Mouse (Mus musculus): ENCODE data around the gene Eif2b3. TPM values are rescaled to one million over a fixed set of nuclear protein-coding genes. Genes with fewer than 3 reads are reported as not detected.

Gene Eif2b3
- polyA plus RNA-seq, 1 experiment from 2014 or later = 53.0 TPM

- H3K36me3 ChIP-seq (ENCODE audit: control insufficient read depth, insufficient read depth, low read length) = no peaks in the 10 kb centered on the region
- no peak overlapping the region for H3K9ac ChIP-seq (ENCODE audit: low read depth, low read length)
- H3K4me1 ChIP-seq (replicated peaks; ENCODE audit: control insufficient read depth, insufficient read depth, low read length) = peaks cover 15% of the 10 kb centered on the region
- H3K4me2 ChIP-seq (replicated peaks; ENCODE audit: low read depth, low read length) = no peak overlapping the region
- WGBS = 94% methylated on average over 4 of the region's 4 CpGs
- H3K9me3 ChIP-seq (ENCODE audit: control insufficient read depth, low read length) = no peaks in the 10 kb centered on the region
- DNase-seq (ENCODE audit: low spot score) = no peak
- H3K27me3 ChIP-seq (ENCODE audit: control insufficient read depth, insufficient read depth, low read length) = no peaks in the 10 kb centered on the region
- no peak overlapping the region for H3K4me3 ChIP-seq (ENCODE audit: low read depth, low read length)
- H3K27ac ChIP-seq (ENCODE audit: low read depth, low read length) = no peak overlapping the region
- ATAC-seq (ENCODE audit: low FRiP score) = no peak
Measured at GRCm38 (mm10) chr4:117122209-117122608, 103.0 kb downstream of the Eif2b3 start.

GRCm38 (mm10) chr4:117123546-117124217 is 104.5 kb downstream of the Eif2b3 start:
- Histone ChIP-seq H3K4me1 (replicated peaks; ENCODE audit: control insufficient read depth, insufficient read depth, low read length) (peaks cover 15% of the 10 kb centered on the region), H3K4me3 (ENCODE audit: low read depth, low read length) (no peak overlapping the region), H3K4me2 (replicated peaks; ENCODE audit: low read depth, low read length) (no peak overlapping the region), H3K9me3 (ENCODE audit: control insufficient read depth, low read length) (no peaks in the 10 kb centered on the region), H3K27me3 (ENCODE audit: control insufficient read depth, insufficient read depth, low read length) (no peaks in the 10 kb centered on the region), H3K27ac (ENCODE audit: low read depth, low read length) (no peak overlapping the region), H3K9ac (ENCODE audit: low read depth, low read length) (no peak overlapping the region), H3K36me3 (ENCODE audit: control insufficient read depth, insufficient read depth, low read length) (peaks cover 6% of the 10 kb centered on the region)
- 90% methylated on average over 7 of the region's 9 CpGs for WGBS
- ATAC-seq (ENCODE audit: low FRiP score) (no peak), DNase-seq (ENCODE audit: low spot score) (no peak)

DNA sequence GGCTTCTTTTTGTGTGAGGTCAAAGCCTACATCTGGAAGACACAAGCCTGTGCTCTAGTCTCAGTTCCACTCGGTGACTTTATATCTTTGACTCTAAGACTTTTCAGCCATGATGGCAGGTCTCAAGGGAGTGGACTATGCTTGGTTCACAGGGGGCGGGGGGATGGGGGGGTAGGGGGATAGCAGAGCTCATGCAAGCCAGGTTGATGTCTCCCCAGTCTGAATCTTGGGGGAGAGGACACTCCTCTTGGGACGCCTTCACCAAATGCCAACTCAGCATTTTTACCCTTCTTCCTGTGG is 105.0 kb downstream of the Eif2b3 start:
- Histone ChIP-seq H3K4me2 (replicated peaks; ENCODE audit: low read depth, low read length) (no peak overlapping the region), H3K36me3 (ENCODE audit: control insufficient read depth, insufficient read depth, low read length) (peaks cover 9% of the 10 kb centered on the region), H3K9ac (ENCODE audit: low read depth, low read length) (no peak overlapping the region), H3K27me3 (ENCODE audit: control insufficient read depth, insufficient read depth, low read length) (no peaks in the 10 kb centered on the region), H3K9me3 (ENCODE audit: control insufficient read depth, low read length) (no peaks in the 10 kb centered on the region), H3K27ac (ENCODE audit: low read depth, low read length) (no peak overlapping the region), H3K4me3 (ENCODE audit: low read depth, low read length) (no peak overlapping the region), H3K4me1 (replicated peaks; ENCODE audit: control insufficient read depth, insufficient read depth, low read length) (peaks cover 15% of the 10 kb centered on the region)
- ATAC-seq (ENCODE audit: low FRiP score) (no peak), DNase-seq (ENCODE audit: low spot score) (no peak)
- 90% methylated on average over 3 of the region's 3 CpGs for WGBS

- Histone ChIP-seq H3K4me1 (replicated peaks; ENCODE audit: control insufficient read depth, insufficient read depth, low read length) (peaks cover 15% of the 10 kb centered on the region), H3K4me3 (ENCODE audit: low read depth, low read length) (no peak overlapping the region), H3K27ac (ENCODE audit: low read depth, low read length) (peak overlapping the region; percentile 82), H3K27me3 (ENCODE audit: control insufficient read depth, insufficient read depth, low read length) (no peaks in the 10 kb centered on the region), H3K9ac (ENCODE audit: low read depth, low read length) (peak overlapping the region; percentile 49), H3K9me3 (ENCODE audit: control insufficient read depth, low read length) (no peaks in the 10 kb centered on the region), H3K36me3 (ENCODE audit: control insufficient read depth, insufficient read depth, low read length) (peaks cover 9% of the 10 kb centered on the region), H3K4me2 (replicated peaks; ENCODE audit: low read depth, low read length) (no peak overlapping the region)
- no peak for ATAC-seq (ENCODE audit: low FRiP score)
- no peak for DNase-seq (ENCODE audit: low spot score)
- WGBS = 65% methylated on average over 14 of the region's 14 CpGs
Measured at GRCm38 (mm10) chr4:117124518-117125347, 105.5 kb downstream of the Eif2b3 start.

- H3K27ac ChIP-seq (ENCODE audit: low read depth, low read length) = peak within 1 kb of the TSS; percentile 82
- no peak within 1 kb of the TSS; the same call in 1 of the 2 replicates for H3K4me2 ChIP-seq (replicated peaks; ENCODE audit: low read depth, low read length)
- H3K9ac ChIP-seq (ENCODE audit: low read depth, low read length) = peak within 1 kb of the TSS; percentile 49
- no peaks in the 10 kb centered on the region for H3K9me3 ChIP-seq (ENCODE audit: control insufficient read depth, low read length)
- ATAC-seq (ENCODE audit: low FRiP score) (peak; percentile 36; the same call in 1 of the 2 replicates), DNase-seq (ENCODE audit: low spot score) (peak; percentile 58)
- H3K27me3 ChIP-seq (ENCODE audit: control insufficient read depth, insufficient read depth, low read length) = no peaks in the 10 kb centered on the region
- WGBS = 38% methylated on average over 8 of the region's 8 CpGs
- peaks cover 16% of the 10 kb centered on the region for H3K4me1 ChIP-seq (replicated peaks; ENCODE audit: control insufficient read depth, insufficient read depth, low read length)
- no peak within 1 kb of the TSS for H3K4me3 ChIP-seq (ENCODE audit: low read depth, low read length)
- H3K36me3 ChIP-seq (ENCODE audit: control insufficient read depth, insufficient read depth, low read length) = peaks cover 11% of the 10 kb centered on the region
Measured at GRCm38 (mm10) chr4:117125348-117125909, 106.2 kb downstream of the Eif2b3 start, which contains the start of gene Btbd19. Btbd19 (minus strand) TSS chr4:117125725.

- peak overlapping the region; percentile 49 for H3K9ac ChIP-seq (ENCODE audit: low read depth, low read length)
- peak; percentile 42 for DNase-seq (ENCODE audit: low spot score)
- WGBS = 46% methylated on average over 15 of the region's 15 CpGs
- no peaks in the 10 kb centered on the region for H3K27me3 ChIP-seq (ENCODE audit: control insufficient read depth, insufficient read depth, low read length)
- no peak overlapping the region; the same call in 1 of the 2 replicates for H3K4me2 ChIP-seq (replicated peaks; ENCODE audit: low read depth, low read length)
- H3K4me3 ChIP-seq (ENCODE audit: low read depth, low read length) = no peak overlapping the region
- ATAC-seq (ENCODE audit: low FRiP score) = peak; percentile 22; the same call in 1 of the 2 replicates
- no peaks in the 10 kb centered on the region for H3K9me3 ChIP-seq (ENCODE audit: control insufficient read depth, low read length)
- peaks cover 18% of the 10 kb centered on the region for H3K4me1 ChIP-seq (replicated peaks; ENCODE audit: control insufficient read depth, insufficient read depth, low read length)
- H3K36me3 ChIP-seq (ENCODE audit: control insufficient read depth, insufficient read depth, low read length) = peaks cover 13% of the 10 kb centered on the region
- H3K27ac ChIP-seq (ENCODE audit: low read depth, low read length) = peak overlapping the region; percentile 82
Measured at GRCm38 (mm10) chr4:117125910-117126674, 106.9 kb downstream of the Eif2b3 start.

- 86% methylated on average over 9 of the region's 9 CpGs for WGBS
- no peaks in the 10 kb centered on the region for H3K27me3 ChIP-seq (ENCODE audit: control insufficient read depth, insufficient read depth, low read length)
- no peaks in the 10 kb centered on the region for H3K9me3 ChIP-seq (ENCODE audit: control insufficient read depth, low read length)
- ATAC-seq (ENCODE audit: low FRiP score) = no peak
- H3K4me1 ChIP-seq (replicated peaks; ENCODE audit: control insufficient read depth, insufficient read depth, low read length) = peaks cover 24% of the 10 kb centered on the region
- peak within 1 kb of the TSS; percentile 82 for H3K27ac ChIP-seq (ENCODE audit: low read depth, low read length)
- H3K4me3 ChIP-seq (ENCODE audit: low read depth, low read length) = no peak within 1 kb of the TSS
- H3K36me3 ChIP-seq (ENCODE audit: control insufficient read depth, insufficient read depth, low read length) = peaks cover 13% of the 10 kb centered on the region
- no peak for DNase-seq (ENCODE audit: low spot score)
- no peak within 1 kb of the TSS; the same call in 1 of the 2 replicates for H3K4me2 ChIP-seq (replicated peaks; ENCODE audit: low read depth, low read length)
- peak within 1 kb of the TSS; percentile 49 for H3K9ac ChIP-seq (ENCODE audit: low read depth, low read length)
Measured at GRCm38 (mm10) chr4:117126675-117127290, 107.6 kb downstream of the Eif2b3 start, which contains the start of gene Tctex1d4. Tctex1d4 (plus strand) TSS chr4:117126794.
